8 mouse cellular contexts compared by ENCODE assay signal in genomic region chr4:133632483-133633327, GRCm38 (mm10). TPM values are rescaled to one million over a fixed set of nuclear protein-coding genes. Genes with fewer than 3 reads are reported as not detected.
A peak's percentile ranks its signal among the peaks of the same experiment; 100 is the strongest.
DNase-seq lines count a peak whose midpoint lies in the region; ATAC-seq and TF ChIP-seq lines count a peak whose summit lies in the region.

No protein-coding gene starts in this region.

- under 1% methylated on average over 44 of the region's 69 CpGs for WGBS in forebrain, embryonic 14.5 days
- 1% methylated on average over 67 of the region's 69 CpGs for WGBS in kidney, embryonic 15.5 days
- WGBS in midbrain, embryonic 13.5 days, result 2% methylated on average over 62 of the region's 69 CpGs

- H3K4me2 ChIP-seq in forebrain, embryonic 14.5 days (ENCODE audit: low read length), result peak overlapping the region; percentile 70
- H3K4me2 ChIP-seq in kidney, embryonic 15.5 days, result peak overlapping the region; percentile 95
- peak overlapping the region; percentile 91 for H3K4me2 ChIP-seq in midbrain, embryonic 13.5 days (replicated peaks)

- DNase-seq in gastrocnemius, adult 2 months, result peak; percentile 72
- no peak for DNase-seq in gastrocnemius, adult 18-20 months (ENCODE audit: low spot score)
- peak; percentile 50 for DNase-seq in 3134 (ENCODE audit: extremely low read depth, insufficient read length, low spot score)
- peak; percentile 25 for DNase-seq in adrenal gland, postnatal 14 days
- DNase-seq in forebrain, embryonic 14.5 days (ENCODE audit: low spot score), result peak; percentile 65
- DNase-seq in layer of hippocampus, adult 9-10 months (ENCODE audit: low spot score), result no peak

- H3K27ac ChIP-seq in gastrocnemius, adult 2 months, result peak overlapping the region; percentile 87
- H3K27ac ChIP-seq in forebrain, embryonic 14.5 days (ENCODE audit: low read depth, low read length), result peak overlapping the region; percentile 82
- H3K27ac ChIP-seq in kidney, embryonic 15.5 days, result peak overlapping the region; percentile 78
- peak overlapping the region; percentile 86 for H3K27ac ChIP-seq in midbrain, embryonic 13.5 days

- H3K27me3 ChIP-seq in forebrain, embryonic 14.5 days (replicated peaks; ENCODE audit: control insufficient read depth, insufficient read depth, low read length), result no peaks in the 10 kb centered on the region
- no peaks in the 10 kb centered on the region for H3K27me3 ChIP-seq in kidney, embryonic 15.5 days
- H3K27me3 ChIP-seq in midbrain, embryonic 13.5 days, result no peaks in the 10 kb centered on the region

- peak overlapping the region; percentile 88 for H3K4me3 ChIP-seq in gastrocnemius, adult 2 months
- H3K4me3 ChIP-seq in forebrain, embryonic 14.5 days (ENCODE audit: low read depth, low read length), result peak overlapping the region; percentile 70
- H3K4me3 ChIP-seq in kidney, embryonic 15.5 days (replicated peaks), result peak overlapping the region; percentile 70
- peak overlapping the region; percentile 82 for H3K4me3 ChIP-seq in midbrain, embryonic 13.5 days (replicated peaks)

- H3K4me1 ChIP-seq in forebrain, embryonic 14.5 days (ENCODE audit: control insufficient read depth, insufficient read depth, low read length), result peaks cover 8% of the 10 kb centered on the region
- H3K4me1 ChIP-seq in kidney, embryonic 15.5 days, result peaks cover 50% of the 10 kb centered on the region
- peaks cover 31% of the 10 kb centered on the region for H3K4me1 ChIP-seq in midbrain, embryonic 13.5 days (replicated peaks)

- peak overlapping the region; percentile 78 for H3K9ac ChIP-seq in forebrain, embryonic 14.5 days (ENCODE audit: low read length)
- H3K9ac ChIP-seq in kidney, embryonic 15.5 days, result peak overlapping the region; percentile 85
- H3K9ac ChIP-seq in midbrain, embryonic 13.5 days (replicated peaks), result peak overlapping the region; percentile 92

- intact Hi-C loops in gastrocnemius, adult 2 months (cut with DNase I), result no loop called here

- peak; percentile 82 for ATAC-seq in forebrain, embryonic 14.5 days
- peak; percentile 73 for ATAC-seq in kidney, embryonic 15.5 days (replicated peaks; ENCODE audit: low FRiP score)
- ATAC-seq in midbrain, embryonic 13.5 days, result peak; percentile 79

- TF ChIP-seq CTCF in gastrocnemius, adult 2 months (IDR thresholded peaks at IDR 0.05), result no peak

- no peaks in the 10 kb centered on the region for H3K9me3 ChIP-seq in forebrain, embryonic 14.5 days (replicated peaks; ENCODE audit: control insufficient read depth, low read length)
- no peaks in the 10 kb centered on the region for H3K9me3 ChIP-seq in kidney, embryonic 15.5 days (replicated peaks)
- no peaks in the 10 kb centered on the region for H3K9me3 ChIP-seq in midbrain, embryonic 13.5 days

- H3K36me3 ChIP-seq in forebrain, embryonic 14.5 days (ENCODE audit: control insufficient read depth, insufficient read depth, low read length), result no peaks in the 10 kb centered on the region
- no peaks in the 10 kb centered on the region for H3K36me3 ChIP-seq in kidney, embryonic 15.5 days
- 0 out of 2 replicates have a peak, but pooled peaks cover 4% of the 10 kb centered on the region for H3K36me3 ChIP-seq in midbrain, embryonic 13.5 days

RNA-seq across cellular contexts. Expression of gene Zdhhc18, which starts 17.2 kb away (rescaled TPM):
- total RNA-seq in gastrocnemius, adult 2 months (2021), result 10 to 100 TPM; 25.4 to 32.3 TPM
- 10 to 100 TPM; 24.1 to 35.7 TPM for total RNA-seq in gastrocnemius, adult 18-20 months (2021)
- total RNA-seq in adrenal gland, postnatal 14 days (2021), result 16.9 and 29.9 TPM in 2 replicates
- 2.0 and 2.5 TPM in 2 replicates for polyA plus RNA-seq in forebrain, embryonic 14.5 days (2014; fragmentation: Nextera tagmentation; extraction: Ambion mirVana)
- polyA plus RNA-seq in kidney, embryonic 15.5 days (2015; fragmentation: Nextera tagmentation; extraction: Ambion mirVana), result 2.5 and 3.8 TPM in 2 replicates
- 3.5 and 4.1 TPM in 2 replicates for polyA plus RNA-seq in midbrain, embryonic 13.5 days (2015; fragmentation: Nextera tagmentation; extraction: Ambion mirVana)

RNA-seq across cellular contexts. Expression of gene Sfn, which starts 30.7 kb away (rescaled TPM):
- 1 to 10 TPM; 1.1 to 1.5 TPM for total RNA-seq in gastrocnemius, adult 2 months (2021)
- 1 to 10 TPM in 1 of 2 experiments, under 1 TPM in 1; 0.91 to 1.7 TPM for total RNA-seq in gastrocnemius, adult 18-20 months (2021)
- total RNA-seq in adrenal gland, postnatal 14 days (2021), result 1.7 and 4.2 TPM in 2 replicates
- polyA plus RNA-seq in forebrain, embryonic 14.5 days (2014; fragmentation: Nextera tagmentation; extraction: Ambion mirVana), result 0.84 and 1.1 TPM in 2 replicates
- polyA plus RNA-seq in kidney, embryonic 15.5 days (2015; fragmentation: Nextera tagmentation; extraction: Ambion mirVana), result 9.8 and 13.3 TPM in 2 replicates
- polyA plus RNA-seq in midbrain, embryonic 13.5 days (2015; fragmentation: Nextera tagmentation; extraction: Ambion mirVana), result 0.89 and 1.2 TPM in 2 replicates

RNA-seq across cellular contexts. Expression of gene Pigv, which starts 39.7 kb away (rescaled TPM):
- total RNA-seq in gastrocnemius, adult 2 months (2021), result 10 to 100 TPM; 10.4 to 11.7 TPM
- 10 to 100 TPM in 1 of 2 experiments, 1 to 10 TPM in 1; 9.7 to 12.2 TPM for total RNA-seq in gastrocnemius, adult 18-20 months (2021)
- total RNA-seq in adrenal gland, postnatal 14 days (2021), result 13.9 and 17.2 TPM in 2 replicates
- 7.0 and 8.1 TPM in 2 replicates for polyA plus RNA-seq in forebrain, embryonic 14.5 days (2014; fragmentation: Nextera tagmentation; extraction: Ambion mirVana)
- polyA plus RNA-seq in kidney, embryonic 15.5 days (2015; fragmentation: Nextera tagmentation; extraction: Ambion mirVana), result 19.9 and 20.2 TPM in 2 replicates
- 13.7 and 16.0 TPM in 2 replicates for polyA plus RNA-seq in midbrain, embryonic 13.5 days (2015; fragmentation: Nextera tagmentation; extraction: Ambion mirVana)

RNA-seq across cellular contexts. Expression of gene Gpn2, which starts 48.5 kb away (rescaled TPM):
- 1 to 10 TPM; 4.9 to 6.3 TPM for total RNA-seq in gastrocnemius, adult 2 months (2021)
- total RNA-seq in gastrocnemius, adult 18-20 months (2021), result 1 to 10 TPM; 5.8 to 5.9 TPM
- total RNA-seq in adrenal gland, postnatal 14 days (2021), result 12.7 and 15.8 TPM in 2 replicates
- polyA plus RNA-seq in forebrain, embryonic 14.5 days (2014; fragmentation: Nextera tagmentation; extraction: Ambion mirVana), result 29.3 and 30.1 TPM in 2 replicates
- 19.8 and 20.3 TPM in 2 replicates for polyA plus RNA-seq in kidney, embryonic 15.5 days (2015; fragmentation: Nextera tagmentation; extraction: Ambion mirVana)
- polyA plus RNA-seq in midbrain, embryonic 13.5 days (2015; fragmentation: Nextera tagmentation; extraction: Ambion mirVana), result 20.6 and 23.5 TPM in 2 replicates

RNA-seq across cellular contexts. Expression of gene Gpatch3, which starts 58.2 kb away (rescaled TPM):
- 1 to 10 TPM; 3.0 to 3.2 TPM for total RNA-seq in gastrocnemius, adult 2 months (2021)
- 1 to 10 TPM; 2.8 to 4.0 TPM for total RNA-seq in gastrocnemius, adult 18-20 months (2021)
- 8.1 and 8.2 TPM in 2 replicates for total RNA-seq in adrenal gland, postnatal 14 days (2021)
- polyA plus RNA-seq in forebrain, embryonic 14.5 days (2014; fragmentation: Nextera tagmentation; extraction: Ambion mirVana), result 6.5 and 6.6 TPM in 2 replicates
- polyA plus RNA-seq in kidney, embryonic 15.5 days (2015; fragmentation: Nextera tagmentation; extraction: Ambion mirVana), result 7.4 and 7.8 TPM in 2 replicates
- 7.6 and 7.8 TPM in 2 replicates for polyA plus RNA-seq in midbrain, embryonic 13.5 days (2015; fragmentation: Nextera tagmentation; extraction: Ambion mirVana)

Comparison
In these comparisons a context has a peak if more than half of its experiments do, and no peak if none do; other contexts are left out.
1. DNase-seq: peak in gastrocnemius, adult 2 months (single experiment), 3134 (single experiment), adrenal gland, postnatal 14 days (single experiment) and forebrain, embryonic 14.5 days (single experiment); none in gastrocnemius, adult 18-20 months (single experiment) and layer of hippocampus, adult 9-10 months (single experiment).
2. Peak in every context shown above with its lines, with median percentiles within 50 percentile points of each other: H3K27ac ChIP-seq, H3K4me3 ChIP-seq, ATAC-seq, H3K4me2 ChIP-seq and H3K9ac ChIP-seq.